Mouse (Mus musculus): ENCODE results near the gene Fam122c. TPM values are rescaled to one million over a fixed set of nuclear protein-coding genes. Genes with fewer than 3 reads are reported as not detected.
A peak's percentile ranks its signal among the peaks of the same experiment; 100 is the strongest.
"Not testable (repeated sequence)": the region's sequence is repeated elsewhere in the genome, so short reads cannot be mapped to it uniquely, and the experiment has no call there.

The Fam122c gene
- polyA plus RNA-seq, 2 experiments, result not detected

- 26% methylated on average over 29 of the region's 40 CpGs for WGBS
- no peaks in the 10 kb centered on the region for H3K36me3 ChIP-seq (ENCODE audit: control insufficient read depth, insufficient read depth, low read length)
- no peaks in the 10 kb centered on the region for H3K9me3 ChIP-seq (ENCODE audit: control insufficient read depth, low read length)
- H3K4me3 ChIP-seq (replicated peaks; ENCODE audit: low read length), result peak within 1 kb of the TSS; percentile 55
- no peaks in the 10 kb centered on the region for H3K4me1 ChIP-seq (ENCODE audit: control insufficient read depth, insufficient read depth, low read length)
- peak within 1 kb of the TSS; percentile 69 for H3K4me2 ChIP-seq (replicated peaks; ENCODE audit: low read depth, low read length, severe bottlenecking)
- no peaks in the 10 kb centered on the region for H3K27me3 ChIP-seq (ENCODE audit: control insufficient read depth, insufficient read depth, low read length)
- 0 out of 2 replicates have a peak within 1 kb of the TSS, but pooled peaks have one; percentile 13 for H3K27ac ChIP-seq (replicated peaks; ENCODE audit: low read depth, low read length)
- TF ChIP-seq POLR2A (IDR thresholded peaks at IDR 0.05; ENCODE audit: borderline replicate concordance, extremely low read depth, insufficient read depth, insufficient read length), result no peak
- peak; percentile 84 for ATAC-seq (ENCODE audit: low FRiP score, low read depth)
- peak; percentile 92 for DNase-seq (ENCODE audit: low spot score)
- peak within 1 kb of the TSS; percentile 58 for H3K9ac ChIP-seq (ENCODE audit: low read depth, low read length, severe bottlenecking)
These were observed 3.7 kb upstream of the Fam122c start, which contains the start of gene Fam122b for GRCm38 (mm10) chrX:53269289-53270062. Gene Fam122b (minus strand): TSS chrX:53269805.

DNA sequence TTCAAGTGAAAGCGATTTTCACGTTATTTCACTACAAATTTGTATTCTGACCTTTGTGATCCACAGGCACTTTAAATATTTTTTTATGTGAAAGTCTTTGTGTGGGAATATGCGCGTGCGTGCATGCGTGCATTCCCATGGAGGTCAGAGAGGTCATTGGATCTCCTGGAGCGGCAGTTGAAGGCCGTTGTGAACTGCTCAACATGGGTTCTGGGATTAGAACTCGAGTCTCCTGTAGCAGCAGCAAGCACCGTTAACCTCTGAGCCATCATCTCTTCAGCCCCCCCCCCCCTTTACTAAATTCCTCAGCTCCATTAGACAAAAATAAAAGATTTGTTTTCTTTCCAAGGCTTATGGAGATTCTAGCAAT is 3.2 kb upstream of the Fam122c start:
- Histone ChIP-seq H3K9ac (ENCODE audit: low read depth, low read length, severe bottlenecking) (no peak overlapping the region), H3K27ac (replicated peaks; ENCODE audit: low read depth, low read length) (no peak overlapping the region), H3K27me3 (ENCODE audit: control insufficient read depth, insufficient read depth, low read length) (no peaks in the 10 kb centered on the region), H3K4me3 (replicated peaks; ENCODE audit: low read length) (peak overlapping the region; percentile 55), H3K4me1 (ENCODE audit: control insufficient read depth, insufficient read depth, low read length) (no peaks in the 10 kb centered on the region), H3K36me3 (ENCODE audit: control insufficient read depth, insufficient read depth, low read length) (no peaks in the 10 kb centered on the region), H3K4me2 (replicated peaks; ENCODE audit: low read depth, low read length, severe bottlenecking) (peak overlapping the region; percentile 39; the same call in 1 of the 2 replicates), H3K9me3 (ENCODE audit: control insufficient read depth, low read length) (no peaks in the 10 kb centered on the region)
- TF ChIP-seq POLR2A (IDR thresholded peaks at IDR 0.05; ENCODE audit: borderline replicate concordance, extremely low read depth, insufficient read depth, insufficient read length), result no peak
- DNase-seq (ENCODE audit: low spot score) (no peak), ATAC-seq (ENCODE audit: low FRiP score, low read depth) (0 out of 2 replicates have a peak, but pooled peaks have one; percentile 17)
- 20% methylated on average over 10 of the region's 10 CpGs for WGBS

DNA sequence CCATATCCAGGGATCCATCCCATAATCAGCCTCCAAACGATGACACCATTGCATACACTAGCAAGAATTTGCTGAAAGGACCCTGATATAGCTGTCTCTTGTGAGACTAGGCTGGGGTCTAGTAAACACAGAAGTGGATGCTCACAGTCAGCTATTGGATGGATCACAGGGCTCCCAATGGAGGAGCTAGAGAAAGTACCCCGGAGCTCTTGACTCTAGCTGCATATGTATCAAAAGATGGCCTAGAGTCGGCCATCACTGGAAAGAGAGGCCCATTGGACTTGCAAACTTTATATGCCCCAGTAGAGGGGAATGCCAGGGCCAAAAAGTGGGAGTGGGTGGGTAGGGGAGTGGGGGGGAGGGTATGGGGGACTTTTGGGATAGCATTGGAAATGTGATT is 1.6 kb upstream of the Fam122c start:
- H3K27ac ChIP-seq (replicated peaks; ENCODE audit: low read depth, low read length); DNase-seq (ENCODE audit: low spot score); H3K4me1 ChIP-seq (ENCODE audit: control insufficient read depth, insufficient read depth, low read length): not testable (repeated sequence)

GRCm38 (mm10) chrX:53287924-53288323 is 14.7 kb downstream of the Fam122c start:
- ATAC-seq (ENCODE audit: low FRiP score, low read depth) (no peak; the same call in 1 of the 2 replicates), DNase-seq (ENCODE audit: low spot score) (peak; percentile 65)
- no peak overlapping the region for H3K27ac ChIP-seq (replicated peaks; ENCODE audit: low read depth, low read length)
- no peaks in the 10 kb centered on the region for H3K4me1 ChIP-seq (ENCODE audit: control insufficient read depth, insufficient read depth, low read length)
- no peaks in the 10 kb centered on the region for H3K9me3 ChIP-seq (ENCODE audit: control insufficient read depth, low read length)
- WGBS, result 66% methylated on average over 5 of the region's 5 CpGs
- TF ChIP-seq POLR2A (IDR thresholded peaks at IDR 0.05; ENCODE audit: borderline replicate concordance, extremely low read depth, insufficient read depth, insufficient read length), result no peak
- H3K36me3 ChIP-seq (ENCODE audit: control insufficient read depth, insufficient read depth, low read length), result no peaks in the 10 kb centered on the region
- no peak overlapping the region for H3K9ac ChIP-seq (ENCODE audit: low read depth, low read length, severe bottlenecking)
- no peak overlapping the region for H3K4me2 ChIP-seq (replicated peaks; ENCODE audit: low read depth, low read length, severe bottlenecking)
- H3K4me3 ChIP-seq (replicated peaks; ENCODE audit: low read length), result no peak overlapping the region
- no peaks in the 10 kb centered on the region for H3K27me3 ChIP-seq (ENCODE audit: control insufficient read depth, insufficient read depth, low read length)

More for the DNA sequence above, 1.6 kb upstream of the Fam122c start:
- not testable (repeated sequence) for ATAC-seq (ENCODE audit: low FRiP score, low read depth); H3K4me2 ChIP-seq (replicated peaks; ENCODE audit: low read depth, low read length, severe bottlenecking); H3K36me3 ChIP-seq (ENCODE audit: control insufficient read depth, insufficient read depth, low read length); H3K9ac ChIP-seq (ENCODE audit: low read depth, low read length, severe bottlenecking); H3K9me3 ChIP-seq (ENCODE audit: control insufficient read depth, low read length); H3K27me3 ChIP-seq (ENCODE audit: control insufficient read depth, insufficient read depth, low read length); H3K4me3 ChIP-seq (replicated peaks; ENCODE audit: low read length)
- 84% methylated on average over 3 of the region's 3 CpGs for WGBS

DNA sequence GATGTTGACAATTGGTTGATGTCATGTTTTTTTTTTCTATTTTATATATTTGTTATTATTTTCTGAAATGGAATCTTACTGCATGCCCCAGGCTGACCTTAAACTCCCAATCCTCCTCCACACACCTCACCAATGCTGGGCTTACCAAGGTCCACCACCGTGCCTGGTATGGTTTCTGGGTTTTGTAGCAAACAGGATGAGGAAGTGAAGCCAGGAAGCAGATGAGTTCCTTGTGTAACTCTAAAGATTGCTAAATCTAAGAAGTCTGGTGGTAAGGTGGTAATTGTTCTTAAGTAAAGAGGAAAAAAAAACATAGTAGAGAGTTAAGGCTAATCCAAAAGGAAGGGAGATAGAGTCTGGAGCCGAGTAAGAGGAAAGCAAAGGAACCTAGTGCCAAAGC is 47.3 kb downstream of the Fam122c start:
- Histone ChIP-seq H3K27me3 (ENCODE audit: control insufficient read depth, insufficient read depth, low read length) (no peaks in the 10 kb centered on the region), H3K4me3 (replicated peaks; ENCODE audit: low read length) (no peak overlapping the region), H3K9ac (ENCODE audit: low read depth, low read length, severe bottlenecking) (no peak overlapping the region), H3K36me3 (ENCODE audit: control insufficient read depth, insufficient read depth, low read length) (no peaks in the 10 kb centered on the region), H3K4me1 (ENCODE audit: control insufficient read depth, insufficient read depth, low read length) (no peaks in the 10 kb centered on the region), H3K9me3 (ENCODE audit: control insufficient read depth, low read length) (no peaks in the 10 kb centered on the region), H3K4me2 (replicated peaks; ENCODE audit: low read depth, low read length, severe bottlenecking) (no peak overlapping the region), H3K27ac (replicated peaks; ENCODE audit: low read depth, low read length) (no peak overlapping the region)
- no peak for DNase-seq (ENCODE audit: low spot score)
- 76% methylated on average over 2 of the region's 2 CpGs for WGBS
- no peak for ATAC-seq (ENCODE audit: low FRiP score, low read depth)
- TF ChIP-seq POLR2A (IDR thresholded peaks at IDR 0.05; ENCODE audit: borderline replicate concordance, extremely low read depth, insufficient read depth, insufficient read length), result no peak

All from limb, embryonic 14.5 days (tissue).